Mouse (Mus musculus): ENCODE measurements around the gene Cipc. TPM values are rescaled to one million over a fixed set of nuclear protein-coding genes. Genes with fewer than 3 reads are reported as not detected.

Gene Cipc
- polyA plus RNA-seq, 1 experiment from 2014 or later: 10.6 TPM

DNA sequence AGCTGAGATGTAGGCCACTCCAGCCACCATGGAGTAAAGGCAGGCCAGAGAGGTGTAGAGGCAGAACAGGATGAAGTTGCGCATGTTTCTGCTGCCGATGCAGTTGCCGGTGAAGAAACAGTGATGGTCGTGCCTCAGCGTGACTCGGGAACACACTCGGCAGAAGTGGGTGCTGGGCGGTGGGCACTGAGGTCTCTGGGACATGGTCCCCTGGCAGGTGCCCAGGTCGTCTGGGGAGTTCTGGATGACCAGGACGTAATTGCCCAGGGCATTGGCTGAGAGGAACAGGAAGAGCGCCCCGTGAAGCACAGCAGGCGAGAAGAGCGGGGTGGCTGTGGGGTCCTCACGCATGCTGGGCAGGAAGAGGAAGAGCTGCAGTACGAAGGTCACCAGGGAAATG is 41.4 kb downstream of the Cipc start:
- Histone ChIP-seq H3K9ac (no peak overlapping the region), H3K27ac (no peak overlapping the region), H3K4me2 (replicated peaks) (no peak overlapping the region), H3K9me3 (no peaks in the 10 kb centered on the region), H3K36me3 (no peaks in the 10 kb centered on the region), H3K4me3 (replicated peaks) (no peak overlapping the region), H3K27me3 (replicated peaks) (peaks cover 64% of the 10 kb centered on the region), H3K4me1 (replicated peaks) (peaks cover 8% of the 10 kb centered on the region)
- no peak for ATAC-seq
- WGBS: 46% methylated on average over 16 of the region's 16 CpGs

DNA sequence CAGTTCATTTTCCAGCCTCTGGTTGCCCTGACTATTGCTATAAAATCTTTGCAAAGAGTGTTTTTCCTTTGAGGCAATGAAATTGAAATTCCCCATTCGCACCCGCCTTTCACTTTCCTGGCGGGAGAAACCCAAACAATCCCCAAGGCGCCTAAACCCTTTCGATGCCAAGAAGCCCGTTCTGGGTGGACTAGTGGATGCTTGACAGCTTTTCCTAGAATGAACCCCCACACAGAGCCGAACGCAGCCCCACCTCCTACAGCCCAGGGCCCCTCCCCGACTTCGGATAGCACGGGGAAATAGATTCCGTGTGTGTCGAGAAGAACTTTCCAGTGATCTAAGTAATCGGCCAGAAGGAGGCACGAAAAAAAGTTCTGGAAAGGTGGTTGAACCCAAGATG is 42.5 kb downstream of the Cipc start:
- Histone ChIP-seq H3K27me3 (replicated peaks) (peaks cover 59% of the 10 kb centered on the region), H3K4me1 (replicated peaks) (peaks cover 8% of the 10 kb centered on the region), H3K9me3 (no peaks in the 10 kb centered on the region), H3K36me3 (no peaks in the 10 kb centered on the region), H3K9ac (no peak overlapping the region), H3K27ac (no peak overlapping the region), H3K4me3 (replicated peaks) (peak overlapping the region; percentile 15; the same call in 1 of the 2 replicates), H3K4me2 (replicated peaks) (peak overlapping the region; percentile 49; the same call in 1 of the 2 replicates)
- ATAC-seq: no peak
- 6% methylated on average over 15 of the region's 15 CpGs for WGBS

DNA sequence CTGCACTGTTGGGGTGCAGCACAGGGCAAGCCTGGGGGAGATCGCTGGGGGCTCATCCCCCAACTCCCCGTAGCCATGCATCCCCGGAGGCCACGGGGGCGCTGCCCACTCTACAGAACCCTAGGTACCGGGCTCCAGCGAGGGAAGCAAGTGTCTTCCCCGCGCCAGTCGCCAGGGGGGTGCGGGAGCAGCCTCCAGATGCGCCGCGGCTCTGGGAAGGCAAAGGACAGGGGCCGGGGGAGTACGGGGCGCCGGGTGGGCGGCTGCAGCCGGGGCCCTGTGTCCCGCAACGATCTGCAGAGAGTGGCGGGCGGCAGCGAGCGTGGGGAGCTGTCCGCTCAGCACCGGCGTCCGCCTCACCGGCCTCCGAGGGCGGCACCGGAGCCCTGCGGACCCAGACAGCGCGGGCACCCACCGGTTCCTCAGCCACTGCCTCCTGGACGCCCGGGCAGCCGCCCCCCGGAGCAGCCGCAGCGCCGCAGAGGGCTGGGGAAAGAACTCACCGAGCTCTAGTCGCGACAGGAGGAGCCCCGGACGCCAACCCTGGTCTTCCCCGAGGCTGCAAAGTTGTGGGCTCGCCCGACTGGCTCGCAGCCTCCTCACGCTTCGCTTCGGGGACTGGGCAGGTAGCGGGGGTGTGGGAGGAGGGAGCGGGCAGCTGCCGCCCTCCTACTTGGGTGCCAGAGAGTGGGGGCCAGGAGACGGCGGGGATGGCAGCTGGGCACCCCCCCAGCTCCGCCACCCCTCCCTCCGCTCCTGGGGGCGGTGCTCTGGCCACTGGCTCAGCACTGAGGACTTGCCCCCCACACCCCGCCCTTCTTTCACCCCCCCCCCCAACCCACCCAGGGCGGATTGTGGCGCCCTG is 43.3 kb downstream of the Cipc start, which contains the start of gene Zdhhc22:
Zdhhc22 (minus strand) TSS at position 541 of the 865 bp plus-strand sequence.
- Histone ChIP-seq H3K36me3 (no peaks in the 10 kb centered on the region), H3K4me3 (replicated peaks) (peak within 1 kb of the TSS; percentile 15), H3K9ac (no peak within 1 kb of the TSS), H3K4me2 (replicated peaks) (peak within 1 kb of the TSS; percentile 49), H3K27me3 (replicated peaks) (peaks cover 59% of the 10 kb centered on the region), H3K4me1 (replicated peaks) (peaks cover 8% of the 10 kb centered on the region), H3K9me3 (no peaks in the 10 kb centered on the region), H3K27ac (no peak within 1 kb of the TSS)
- WGBS: under 1% methylated on average over 57 of the region's 68 CpGs
- peak; percentile 72 for ATAC-seq

DNA sequence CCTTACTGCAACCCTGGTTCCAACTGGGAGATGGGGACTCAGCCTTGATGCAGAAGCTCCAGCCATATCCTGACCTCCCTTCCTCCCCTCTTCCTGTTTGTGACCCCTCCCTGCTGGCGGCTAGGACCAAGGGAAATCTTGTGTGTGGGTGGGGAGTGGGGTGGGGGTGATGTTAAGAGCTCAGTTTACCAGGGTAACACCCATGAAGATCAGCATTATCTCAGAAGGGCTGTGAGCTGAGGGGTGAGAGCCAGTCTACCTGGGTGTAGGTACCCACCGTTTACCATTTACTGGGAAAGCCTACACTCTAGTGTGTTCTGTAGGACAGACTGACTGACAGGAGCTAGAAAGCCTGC is 43.9 kb downstream of the Cipc start:
- H3K27ac ChIP-seq: no peak overlapping the region
- H3K36me3 ChIP-seq: no peaks in the 10 kb centered on the region
- no peaks in the 10 kb centered on the region for H3K9me3 ChIP-seq
- no peak overlapping the region for H3K4me3 ChIP-seq (replicated peaks)
- ATAC-seq: no peak
- peaks cover 59% of the 10 kb centered on the region for H3K27me3 ChIP-seq (replicated peaks)
- 41% methylated on average over 2 of the region's 2 CpGs for WGBS
- peak overlapping the region; percentile 49; the same call in 1 of the 2 replicates for H3K4me2 ChIP-seq (replicated peaks)
- H3K9ac ChIP-seq: no peak overlapping the region
- peaks cover 8% of the 10 kb centered on the region for H3K4me1 ChIP-seq (replicated peaks)

DNA sequence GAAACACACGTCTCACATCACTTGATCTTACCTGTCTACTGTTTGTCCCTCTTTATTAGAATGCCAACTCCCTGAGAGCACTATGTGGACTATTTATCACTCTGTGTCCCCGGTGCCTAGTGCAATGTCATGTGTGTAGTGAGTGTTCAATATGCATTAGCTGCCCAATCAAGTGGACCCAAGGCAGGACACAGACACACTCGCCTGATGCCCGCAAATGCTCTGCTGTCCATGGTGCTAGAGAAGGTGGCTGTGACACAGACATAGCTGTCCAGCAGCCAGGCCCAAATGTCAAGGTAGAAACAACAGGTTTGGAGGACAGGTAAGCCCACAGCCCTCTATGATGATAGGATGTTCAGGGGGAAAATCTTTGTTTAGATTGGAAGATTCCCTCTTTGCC is 47.3 kb downstream of the Cipc start:
- WGBS: 31% methylated on average over 4 of the region's 4 CpGs
- Histone ChIP-seq H3K4me2 (replicated peaks) (no peak overlapping the region), H3K4me1 (replicated peaks) (peaks cover 8% of the 10 kb centered on the region), H3K27ac (no peak overlapping the region), H3K9ac (no peak overlapping the region), H3K27me3 (replicated peaks) (peaks cover 37% of the 10 kb centered on the region), H3K36me3 (no peaks in the 10 kb centered on the region), H3K9me3 (no peaks in the 10 kb centered on the region), H3K4me3 (replicated peaks) (no peak overlapping the region)
- no peak for ATAC-seq

DNA sequence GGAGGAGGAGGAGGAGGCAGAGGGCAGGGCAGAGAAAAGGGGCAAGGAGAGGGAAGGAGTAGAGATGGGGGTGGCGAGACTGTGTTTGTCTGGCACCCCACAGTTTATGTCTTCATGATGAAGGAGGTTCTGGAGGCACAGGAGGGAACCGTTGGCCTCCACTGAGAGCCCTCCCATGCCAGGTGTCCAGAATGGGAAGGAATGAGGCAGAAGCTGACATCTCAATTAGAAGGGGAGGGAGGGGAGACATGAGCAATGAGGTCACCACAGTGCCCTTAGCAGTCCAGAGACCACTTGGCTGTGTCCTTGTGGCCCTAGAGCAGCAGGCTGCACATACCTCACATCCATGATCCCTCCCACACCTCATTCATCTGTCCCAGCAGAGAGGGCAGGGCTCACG is 47.9 kb downstream of the Cipc start:
- Histone ChIP-seq H3K9ac (no peak overlapping the region), H3K4me3 (replicated peaks) (no peak overlapping the region), H3K27me3 (replicated peaks) (peaks cover 31% of the 10 kb centered on the region), H3K4me2 (replicated peaks) (no peak overlapping the region), H3K9me3 (no peaks in the 10 kb centered on the region), H3K4me1 (replicated peaks) (peaks cover 6% of the 10 kb centered on the region), H3K27ac (no peak overlapping the region), H3K36me3 (no peaks in the 10 kb centered on the region)
- ATAC-seq: no peak
- 58% methylated on average over 3 of the region's 3 CpGs for WGBS

DNA sequence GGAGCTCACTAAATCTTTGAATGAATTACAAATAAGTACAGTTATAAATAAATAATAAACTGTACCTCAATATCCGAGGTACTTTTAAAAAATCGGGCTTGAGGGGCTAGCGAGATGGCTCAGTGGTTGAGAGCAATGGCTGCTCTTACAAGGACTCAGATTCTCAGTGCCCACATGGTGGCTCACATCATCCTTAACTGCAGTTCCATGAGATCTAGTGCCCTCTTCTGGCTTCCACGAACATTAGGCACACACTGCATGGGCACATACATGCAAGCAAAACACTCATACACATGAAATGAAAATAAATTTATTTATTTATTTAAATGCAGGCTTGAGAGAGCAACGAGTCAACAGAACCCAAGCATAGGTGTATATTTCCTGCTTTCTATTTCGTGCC is 49.1 kb downstream of the Cipc start:
- Histone ChIP-seq H3K4me1 (replicated peaks) (no peaks in the 10 kb centered on the region), H3K4me3 (replicated peaks) (no peak overlapping the region), H3K9ac (no peak overlapping the region), H3K27me3 (replicated peaks) (peaks cover 19% of the 10 kb centered on the region), H3K9me3 (no peaks in the 10 kb centered on the region), H3K36me3 (no peaks in the 10 kb centered on the region), H3K27ac (no peak overlapping the region), H3K4me2 (replicated peaks) (no peak overlapping the region)
- ATAC-seq: no peak
- WGBS: 76% methylated on average over 6 of the region's 6 CpGs

DNA sequence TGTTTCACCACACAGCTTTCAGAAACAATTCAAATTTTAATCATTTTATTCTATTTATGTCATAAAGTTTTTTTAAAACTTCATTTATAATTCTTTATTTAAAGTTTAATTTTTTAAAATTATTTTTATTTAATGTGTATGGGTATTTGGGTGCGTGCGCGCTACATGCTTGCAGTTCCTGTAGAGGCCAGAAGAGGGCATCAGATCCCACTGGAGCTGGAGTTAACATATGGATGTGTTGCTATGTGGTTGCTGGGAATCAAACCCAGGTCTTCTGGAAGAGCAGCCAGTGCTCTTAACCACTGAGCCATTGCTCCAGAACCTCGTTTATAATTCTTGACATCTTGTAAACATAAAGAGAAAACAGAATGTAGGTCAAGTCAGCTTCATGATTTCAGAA is 51.9 kb downstream of the Cipc start:
- no peak for ATAC-seq
- no peak overlapping the region for H3K4me2 ChIP-seq (replicated peaks)
- no peaks in the 10 kb centered on the region for H3K9me3 ChIP-seq
- peaks cover 2% of the 10 kb centered on the region; the same call in 1 of the 2 replicates for H3K27me3 ChIP-seq (replicated peaks)
- WGBS: 76% methylated on average over 4 of the region's 4 CpGs
- H3K4me3 ChIP-seq (replicated peaks): no peak overlapping the region
- no peak overlapping the region for H3K9ac ChIP-seq
- H3K4me1 ChIP-seq (replicated peaks): no peaks in the 10 kb centered on the region
- H3K36me3 ChIP-seq: no peaks in the 10 kb centered on the region
- H3K27ac ChIP-seq: no peak overlapping the region

DNA sequence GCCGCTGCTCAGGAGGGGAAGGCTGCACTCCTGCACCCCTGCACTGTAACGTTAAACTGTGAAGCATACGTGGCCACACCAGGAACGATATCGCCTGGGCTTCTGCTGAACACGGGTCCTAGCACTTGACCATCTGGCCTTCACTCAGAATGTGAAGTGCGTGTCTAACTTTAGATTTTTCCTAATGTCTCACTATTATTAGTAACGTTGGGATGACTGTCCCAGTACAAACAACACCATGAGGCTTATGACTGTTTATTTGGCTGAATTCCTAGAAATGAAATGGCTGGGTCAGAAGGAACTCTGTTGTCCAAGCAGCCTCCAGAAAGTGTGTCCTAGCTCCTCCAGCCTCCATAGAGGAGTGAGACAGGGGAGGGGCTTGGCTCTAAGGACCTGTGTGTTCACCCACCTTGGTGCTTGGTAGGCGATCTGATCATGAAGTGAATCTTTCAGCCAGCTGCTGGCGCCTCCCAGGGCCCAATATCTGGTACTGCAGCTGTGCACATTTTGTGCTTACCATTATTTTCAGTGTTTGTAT is 52.5 kb downstream of the Cipc start:
- H3K27me3 ChIP-seq (replicated peaks): no peaks in the 10 kb centered on the region
- H3K9me3 ChIP-seq: no peaks in the 10 kb centered on the region
- no peak overlapping the region for H3K9ac ChIP-seq
- H3K4me3 ChIP-seq (replicated peaks): no peak overlapping the region
- 65% methylated on average over 10 of the region's 10 CpGs for WGBS
- no peak overlapping the region for H3K27ac ChIP-seq
- ATAC-seq: no peak
- no peaks in the 10 kb centered on the region for H3K36me3 ChIP-seq
- H3K4me1 ChIP-seq (replicated peaks): no peaks in the 10 kb centered on the region
- no peak overlapping the region for H3K4me2 ChIP-seq (replicated peaks)

DNA sequence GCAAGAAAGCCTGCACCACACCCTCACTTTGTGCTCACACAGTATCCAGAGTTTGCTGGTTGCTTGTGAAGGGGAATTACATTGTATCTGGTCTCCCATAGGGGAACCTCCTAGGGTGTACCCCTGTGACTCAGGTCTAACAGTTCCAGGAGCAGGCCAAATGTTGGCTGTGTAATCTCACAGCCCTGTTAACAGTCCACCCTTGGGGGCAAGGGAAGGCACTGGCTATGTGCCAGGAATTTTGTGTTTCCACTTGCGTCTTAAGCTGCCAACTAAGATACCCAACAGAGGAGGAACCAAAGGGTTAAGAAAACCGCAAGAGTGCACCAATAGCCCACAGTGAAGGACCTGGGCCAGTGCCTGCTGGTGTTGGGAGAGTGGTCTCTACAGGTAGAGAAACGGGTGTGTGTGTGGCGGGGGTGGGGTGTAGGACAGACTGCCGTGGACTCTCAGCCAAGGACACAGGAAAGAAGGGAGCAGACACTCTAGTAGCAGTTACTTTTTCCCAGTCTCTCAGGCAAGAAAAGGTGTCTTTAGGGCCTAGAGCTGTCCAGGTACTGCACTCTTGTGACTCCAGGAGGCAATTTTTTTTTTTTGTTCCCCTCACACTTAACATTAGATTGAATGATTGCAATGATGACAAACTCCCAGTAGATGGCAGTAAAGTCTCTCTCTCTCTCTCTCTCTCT is 53.5 kb downstream of the Cipc start:
- no peak overlapping the region for H3K4me2 ChIP-seq (replicated peaks)
- H3K4me3 ChIP-seq (replicated peaks): no peak overlapping the region
- no peaks in the 10 kb centered on the region for H3K4me1 ChIP-seq (replicated peaks)
- no peaks in the 10 kb centered on the region for H3K27me3 ChIP-seq (replicated peaks)
- no peak overlapping the region for H3K27ac ChIP-seq
- 58% methylated on average over 5 of the region's 5 CpGs for WGBS
- no peaks in the 10 kb centered on the region for H3K36me3 ChIP-seq
- H3K9ac ChIP-seq: no peak overlapping the region
- ATAC-seq: no peak; the same call in 1 of the 2 replicates
- no peaks in the 10 kb centered on the region for H3K9me3 ChIP-seq

DNA sequence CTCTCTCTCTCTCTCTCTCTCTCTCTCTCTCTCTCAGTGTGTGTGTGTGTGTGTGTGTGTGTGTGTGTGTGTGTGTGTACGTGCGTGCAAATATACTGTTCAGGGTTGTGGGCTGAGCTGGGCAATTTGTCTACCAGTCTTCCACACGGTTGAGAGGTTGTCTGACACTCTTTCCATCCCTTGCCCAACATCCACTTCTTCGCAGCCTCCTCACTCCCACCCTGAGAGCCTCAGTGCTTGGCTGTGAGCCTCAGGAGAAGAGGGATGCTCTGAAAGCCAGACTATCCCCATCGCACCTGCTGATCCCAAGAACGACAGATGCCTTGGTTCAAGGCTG is 54.0 kb downstream of the Cipc start:
- no peak for ATAC-seq
- H3K27me3 ChIP-seq (replicated peaks): no peaks in the 10 kb centered on the region
- whole genome bisulfite sequencing: 45% methylated on average over 6 of the region's 6 CpGs

DNA sequence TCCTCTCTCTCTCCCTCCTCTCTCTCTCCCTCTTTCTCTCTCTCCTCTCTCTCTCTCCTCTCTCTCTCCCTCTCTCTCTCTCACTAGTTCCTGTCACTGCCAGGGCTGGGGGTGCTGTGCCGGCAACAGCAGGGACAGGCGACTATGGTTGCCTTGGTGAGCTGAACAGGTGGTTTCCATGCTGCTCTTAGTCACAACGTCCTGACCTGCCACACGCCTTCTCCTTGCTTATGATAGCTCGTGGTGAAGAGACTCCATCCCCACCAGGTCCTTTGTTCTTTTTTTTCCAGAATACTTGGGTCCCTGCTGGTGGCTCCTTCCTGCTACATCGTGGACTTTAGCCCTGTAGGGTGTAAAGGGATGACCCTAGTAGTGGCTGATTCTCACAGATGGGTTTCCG is 55.4 kb downstream of the Cipc start:
- 58% methylated on average over 7 of the region's 7 CpGs for WGBS
- no peak overlapping the region for H3K4me3 ChIP-seq (replicated peaks)
- no peak overlapping the region for H3K4me2 ChIP-seq (replicated peaks)
- no peak overlapping the region for H3K27ac ChIP-seq
- no peaks in the 10 kb centered on the region for H3K27me3 ChIP-seq (replicated peaks)
- no peak for ATAC-seq
- no peaks in the 10 kb centered on the region for H3K9me3 ChIP-seq
- no peaks in the 10 kb centered on the region for H3K4me1 ChIP-seq (replicated peaks)
- no peak overlapping the region for H3K9ac ChIP-seq
- H3K36me3 ChIP-seq: no peaks in the 10 kb centered on the region

More for the DNA sequence above, 54.0 kb downstream of the Cipc start:
- no peak overlapping the region for H3K4me2 ChIP-seq (replicated peaks)
- H3K27ac ChIP-seq: no peak overlapping the region
- no peaks in the 10 kb centered on the region for H3K9me3 ChIP-seq
- H3K4me1 ChIP-seq (replicated peaks): no peaks in the 10 kb centered on the region
- H3K4me3 ChIP-seq (replicated peaks): no peak overlapping the region
- H3K36me3 ChIP-seq: no peaks in the 10 kb centered on the region
- H3K9ac ChIP-seq: no peak overlapping the region
